Comparison of ENCODE assay signal across 8 mouse cellular contexts in the genomic region with DNA sequence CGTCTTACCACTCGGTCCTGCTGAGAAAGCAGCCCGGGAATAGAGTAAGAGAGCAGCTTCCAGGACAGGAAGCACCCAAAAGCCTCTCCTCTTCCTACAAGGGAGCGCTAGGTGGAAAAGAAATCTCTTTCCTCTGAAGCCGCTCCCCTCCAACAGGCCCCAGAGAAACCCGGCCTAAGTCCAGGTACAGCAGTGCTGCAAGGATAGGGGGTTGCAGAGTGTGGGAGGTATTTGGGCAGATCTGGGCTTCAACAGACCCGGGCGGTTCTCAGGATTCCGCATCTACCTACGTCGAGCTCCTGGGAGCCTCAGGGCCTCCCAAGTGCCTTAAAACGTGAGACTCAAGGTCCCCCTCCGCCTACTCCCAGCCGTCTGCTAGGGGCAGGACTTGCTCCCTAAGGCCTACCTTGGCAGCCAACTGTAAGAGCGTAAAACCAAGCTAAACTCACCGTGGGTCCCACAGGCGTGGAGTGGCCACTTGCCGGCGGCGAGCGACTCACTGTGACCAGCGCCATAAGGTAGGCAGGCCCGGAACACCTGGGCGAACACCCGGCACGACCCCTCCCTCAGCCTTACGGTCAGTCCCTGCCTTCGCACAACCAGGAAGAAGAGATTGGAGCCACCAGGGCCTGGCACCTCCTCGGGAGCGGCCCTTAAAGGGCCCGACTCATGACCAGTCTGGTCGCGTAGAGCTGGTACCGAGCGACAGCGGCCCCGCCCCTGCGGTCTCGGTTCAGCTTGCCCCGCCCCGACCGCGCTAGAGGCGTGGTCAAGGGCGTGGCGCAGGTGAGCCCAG. TPM values are rescaled to one million over a fixed set of nuclear protein-coding genes. Genes with fewer than 3 reads are reported as not detected.
DNase-seq lines count a peak whose midpoint lies in the region; ATAC-seq and TF ChIP-seq lines count a peak whose summit lies in the region.

TSS of gene Ssh3 (minus strand) at position 615 of the 796 bp plus-strand sequence.

- no peak within 1 kb of the TSS for H3K27ac ChIP-seq in forebrain, embryonic 15.5 days (replicated peaks)
- no peak within 1 kb of the TSS for H3K27ac ChIP-seq in olfactory bulb, adult 2 months (ENCODE audit: insufficient read depth, low read depth, low read length)

- peak within 1 kb of the TSS; percentile 34 for H3K4me3 ChIP-seq in forebrain, embryonic 15.5 days
- peak within 1 kb of the TSS; percentile 47 for H3K4me3 ChIP-seq in olfactory bulb, adult 2 months (ENCODE audit: insufficient read depth, low read depth, low read length)

- H3K4me2 ChIP-seq in forebrain, embryonic 15.5 days (replicated peaks), result peak within 1 kb of the TSS; percentile 51

- DNase-seq in ES-CJ7 (ENCODE audit: low read depth, low spot score), result peak; percentile 34
- peak; percentile 80 for DNase-seq in cerebellum, adult 11 months
- peak; percentile 61 to 65 for DNase-seq in heart, postnatal 14 days
- DNase-seq in large intestine, adult 2 months (ENCODE audit: low read depth, low spot score), result peak; percentile 73
- peak; percentile 90 to 92 for DNase-seq in lung, adult 18-20 months
- DNase-seq in thymus, postnatal 14 days, result peak; percentile 67

- H3K27me3 ChIP-seq in forebrain, embryonic 15.5 days, result peaks cover 10% of the 10 kb centered on the region; the same call in 1 of the 2 replicates

- no peaks in the 10 kb centered on the region for H3K9me3 ChIP-seq in forebrain, embryonic 15.5 days

- no peak for TF ChIP-seq CTCF in olfactory bulb, adult 2 months (IDR thresholded peaks at IDR 0.05; ENCODE audit: insufficient read depth, low read depth, low read length)

- peaks cover 7% of the 10 kb centered on the region; the same call in 1 of the 2 replicates for H3K4me1 ChIP-seq in forebrain, embryonic 15.5 days
- H3K4me1 ChIP-seq in olfactory bulb, adult 2 months (ENCODE audit: control insufficient read depth, insufficient read depth, low read length), result peaks cover 15% of the 10 kb centered on the region

- no peaks in the 10 kb centered on the region for H3K36me3 ChIP-seq in forebrain, embryonic 15.5 days

- H3K9ac ChIP-seq in forebrain, embryonic 15.5 days (replicated peaks), result peak within 1 kb of the TSS; percentile 33

- WGBS in forebrain, embryonic 15.5 days, result 7% methylated on average over 46 of the region's 46 CpGs
- WGBS in large intestine, adult 2 months, result 5% methylated on average over 46 of the region's 46 CpGs
- 16% methylated on average over 46 of the region's 46 CpGs for WGBS in olfactory bulb, adult 2 months

- intact Hi-C loops in heart, postnatal 14 days (cut with DNase I), result no loop called here

- no peak for TF ChIP-seq POLR2A in olfactory bulb, adult 2 months (IDR thresholded peaks at IDR 0.05; ENCODE audit: insufficient read depth, low read depth, low read length)

- ATAC-seq in forebrain, embryonic 15.5 days (replicated peaks), result peak; percentile 58; the same call in 1 of the 2 replicates

RNA-seq across cellular contexts. Expression of gene Ssh3, which starts in this region (rescaled TPM):
- polyA plus RNA-seq in forebrain, embryonic 15.5 days (2015; fragmentation: Nextera tagmentation; extraction: Ambion mirVana), result 5.2 and 6.7 TPM in 2 replicates
- total RNA-seq in heart, postnatal 14 days (2021), result 1 to 10 TPM; 7.2 to 9.9 TPM
- polyA plus RNA-seq in large intestine, adult 2 months (2012; rRNA removed), result 102 and 151 TPM in 2 replicates
- not detected in 2 replicates for polyA plus RNA-seq in olfactory bulb, adult 2 months (2012; ENCODE audit: insufficient read depth, insufficient read length, low replicate concordance, missing spikeins)

Comparison
In these comparisons a context has a peak if more than half of its experiments do, and no peak if none do; other contexts are left out.
1. RNA of gene Ssh3 (polyA plus RNA-seq): 102 to 151 TPM in large intestine, adult 2 months; 5.2 to 6.7 TPM in forebrain, embryonic 15.5 days and not detected in olfactory bulb, adult 2 months; every median in the first group is over 10 times any median in the second.
2. DNase-seq: peak in every context shown above with its lines; median percentile 91 in lung, adult 18-20 months; 80 in cerebellum, adult 11 months; 73 in large intestine, adult 2 months; 67 in thymus, postnatal 14 days; 63 in heart, postnatal 14 days; 34 in ES-CJ7.